Mouse (Mus musculus) midbrain, embryonic 14.5 days (tissue): ENCODE measurements around the gene Arfgap3. TPM values are rescaled to one million over a fixed set of nuclear protein-coding genes. Genes with fewer than 3 reads are reported as not detected.

Experiments used
- ATAC-seq: fragments of 200-750 bp; cut with Nextera tagmentation; 2 replicates; pipeline ENCODE4 v1.8.0; 2017; ENCODE audit warnings: moderate number of reproducible peaks, moderate library complexity; ENCODE audit not compliant: low FRiP score, low TSS enrichment
- DNase-seq: peaks from one replicate; pipeline ENCODE4 v3.0.0-alpha.2; 2015
- H3K27ac ChIP-seq: fragments of 300-500 bp; sonication (generic); replicated peaks from 2 replicates; pipeline ENCODE4 v1.5.1; 2014; ENCODE audit warnings: mild to moderate bottlenecking, low read depth, low read length, moderate library complexity
- H3K27me3 ChIP-seq: fragments of 300-500 bp; sonication (generic); 2 replicates; pipeline ENCODE4 v1.6.1; 2014; ENCODE audit warnings: low read length, control low read depth, mixed read lengths; ENCODE audit not compliant: control insufficient read depth, insufficient read depth
- H3K36me3 ChIP-seq: fragments of 300-500 bp; sonication (generic); 2 replicates; pipeline ENCODE4 v1.6.1; 2014; ENCODE audit warnings: low read length, control low read depth; ENCODE audit not compliant: control insufficient read depth, insufficient read depth
- H3K4me1 ChIP-seq: fragments of 300-500 bp; sonication (generic); 2 replicates; pipeline ENCODE4 v1.6.1; 2014; ENCODE audit warnings: mild to moderate bottlenecking, antibody characterized with exemption, low read length, control low read depth; ENCODE audit not compliant: control insufficient read depth, insufficient read depth
- H3K4me2 ChIP-seq: fragments of 300-500 bp; sonication (generic); 2 replicates; pipeline ENCODE4 v1.6.1; 2014; ENCODE audit warnings: mild to moderate bottlenecking, low read length, moderate library complexity
- H3K4me3 ChIP-seq: fragments of 300-500 bp; sonication (generic); replicated peaks from 2 replicates; pipeline ENCODE4 v1.5.1; 2014; ENCODE audit warnings: low read depth, low read length
- H3K9ac ChIP-seq: fragments of 300-500 bp; sonication (generic); replicated peaks from 2 replicates; pipeline ENCODE4 v1.6.1; 2014; ENCODE audit warnings: mild to moderate bottlenecking, low read length, moderate library complexity
- H3K9me3 ChIP-seq: fragments of 300-500 bp; sonication (generic); 2 replicates; pipeline ENCODE4 v1.6.1; 2016; ENCODE audit warnings: low read length, control low read depth, mixed read lengths; ENCODE audit not compliant: control insufficient read depth
- WGBS: fragments of 180-500 bp; shearing (Covaris S2); extraction: QIAGEN DNeasy Blood & Tissue Kit; methylation state at CpG from one replicate; pipeline ENCODE4 v1.1.7; 2014; 5-methylcytosine and 5-hydroxymethylcytosine counted together
- polyA plus RNA-seq: library from polyadenylated mRNA; unstranded; fragments of >200 nt; fragmentation: Nextera tagmentation; extraction: Ambion mirVana; gene quantifications from 2 replicates; pipeline ENCODE4 v1.2.1, GENCODE M21; 2014

Arfgap3 gene
- polyA plus RNA-seq, 1 experiment from 2014 or later: 42.2 TPM

GRCm38 (mm10) chr15:83250651-83251175 lies 99.3 kb downstream of the Arfgap3 start:
- peak overlapping the region; percentile 72 for H3K4me2 ChIP-seq
- DNase-seq (peak; percentile 3), ATAC-seq (no peak)
- H3K27ac ChIP-seq: no peak overlapping the region
- H3K27me3 ChIP-seq: peaks cover 27% of the 10 kb centered on the region
- H3K9me3 ChIP-seq: no peaks in the 10 kb centered on the region
- peak overlapping the region; percentile 45; the same call in 1 of the 2 replicates for H3K9ac ChIP-seq
- no peaks in the 10 kb centered on the region for H3K36me3 ChIP-seq
- under 1% methylated on average over 20 of the region's 20 CpGs for WGBS
- peak overlapping the region; percentile 38 for H3K4me3 ChIP-seq
- H3K4me1 ChIP-seq: no peaks in the 10 kb centered on the region

Other genes starting within 250 kb of the Arfgap3 start
- 57.0 and 62.3 TPM in 2 replicates for gene Rrp7a, start 227.4 kb downstream of the Arfgap3 start, polyA plus RNA-seq
- 148 and 174 TPM in 2 replicates for gene Poldip3, start 200.9 kb downstream of the Arfgap3 start, polyA plus RNA-seq
- gene Cyb5r3, start 177.7 kb downstream of the Arfgap3 start, polyA plus RNA-seq: 89.7 and 107 TPM in 2 replicates
- gene A4galt, start 98.5 kb downstream of the Arfgap3 start, polyA plus RNA-seq: 0.77 and 2.6 TPM in 2 replicates
- 14.5 and 17.7 TPM in 2 replicates for gene Pacsin2, start 114.4 kb upstream of the Arfgap3 start, polyA plus RNA-seq
- 63.5 and 80.1 TPM in 2 replicates for gene Ttll1, start 160.6 kb upstream of the Arfgap3 start, polyA plus RNA-seq
- gene Bik, start 176.6 kb upstream of the Arfgap3 start, polyA plus RNA-seq: 0.30 and 0.49 TPM in 2 replicates
- 3.4 and 12.2 TPM in 2 replicates for gene Tspo, start 213.3 kb upstream of the Arfgap3 start, polyA plus RNA-seq
- gene Mcat, start 213.5 kb upstream of the Arfgap3 start, polyA plus RNA-seq: 30.3 and 36.2 TPM in 2 replicates
- gene Ttll12, start 244.9 kb upstream of the Arfgap3 start, polyA plus RNA-seq: 47.2 and 50.7 TPM in 2 replicates